Mouse (Mus musculus) midbrain, postnatal 0 days (tissue): ENCODE results near the gene Pdzd11. TPM values are rescaled to one million over a fixed set of nuclear protein-coding genes. Genes with fewer than 3 reads are reported as not detected.

Source experiments
- ATAC-seq: fragments of 200-750 bp; cut with Nextera tagmentation; 2 replicates; pipeline ENCODE4 v1.8.0; 2017; ENCODE audit warnings: moderate number of reproducible peaks, mild to moderate bottlenecking, moderate TSS enrichment, moderate library complexity; ENCODE audit not compliant: low FRiP score
- DNase-seq: peaks from one replicate; pipeline ENCODE4 v3.0.0-alpha.2; 2015; ENCODE audit warnings: low spot score
- H3K27ac ChIP-seq: fragments of 300-500 bp; sonication (generic); 2 replicates; pipeline ENCODE4 v1.5.1; 2014; ENCODE audit warnings: low read depth, mild to moderate bottlenecking, low read length, mixed read lengths
- H3K27me3 ChIP-seq: fragments of 300-500 bp; sonication (generic); 2 replicates; pipeline ENCODE4 v1.6.1; 2014; ENCODE audit warnings: low read length, control low read depth, mixed read lengths; ENCODE audit not compliant: insufficient read depth
- H3K36me3 ChIP-seq: fragments of 300-500 bp; sonication (generic); 2 replicates; pipeline ENCODE4 v1.6.1; 2014; ENCODE audit warnings: low read length, control low read depth, mixed read lengths; ENCODE audit not compliant: insufficient read depth
- H3K4me1 ChIP-seq: fragments of 300-500 bp; sonication (generic); 2 replicates; pipeline ENCODE4 v1.6.1; 2014; ENCODE audit warnings: mild to moderate bottlenecking, control low read depth, antibody characterized with exemption, low read length, mixed read lengths; ENCODE audit not compliant: insufficient read depth
- H3K4me2 ChIP-seq: fragments of 300-500 bp; sonication (generic); 2 replicates; pipeline ENCODE4 v1.6.1; 2014; ENCODE audit warnings: low read depth, mild to moderate bottlenecking, low read length, mixed read lengths; ENCODE audit not compliant: poor library complexity, severe bottlenecking
- H3K4me3 ChIP-seq: fragments of 300-500 bp; sonication (generic); 2 replicates; pipeline ENCODE4 v1.5.1; 2014; ENCODE audit warnings: low read depth, mild to moderate bottlenecking, low read length, moderate library complexity
- H3K9ac ChIP-seq: fragments of 300-500 bp; sonication (generic); replicated peaks from 2 replicates; pipeline ENCODE4 v1.6.1; 2014; ENCODE audit warnings: mild to moderate bottlenecking, low read length, moderate library complexity, mixed read lengths; ENCODE audit not compliant: poor library complexity, severe bottlenecking
- H3K9me3 ChIP-seq: fragments of 300-500 bp; sonication (generic); 2 replicates; pipeline ENCODE4 v1.6.1; 2016; ENCODE audit warnings: low read length, control low read depth
- CTCF ChIP-seq: IDR thresholded peaks from 2 replicates; pipeline ENCODE4 v1.5.1; 2016; ENCODE audit warnings: antibody characterized with exemption, mild to moderate bottlenecking
- WGBS: fragments of 180-500 bp; shearing (Covaris S2); extraction: QIAGEN DNeasy Blood & Tissue Kit; methylation state at CpG from one replicate; pipeline ENCODE4 v1.1.7; 2014; 5-methylcytosine and 5-hydroxymethylcytosine counted together
- polyA plus RNA-seq: library from polyadenylated mRNA; unstranded; fragments of >200 nt; fragmentation: Nextera tagmentation; extraction: Ambion mirVana; gene quantifications from 2 replicates; pipeline ENCODE4 v1.2.1, GENCODE M21; 2015
- total RNA-seq: library from RNA; depleted of rRNA; stranded (reverse); fragments of >200 nt; gene quantifications from 2 replicates; pipeline ENCODE4 v1.2.3, GENCODE M21; 2014; rRNA removed

The Pdzd11 gene
- total RNA-seq (25.3 and 27.7 TPM in 2 replicates), polyA plus RNA-seq (68.9 and 76.1 TPM in 2 replicates)

GRCm38 (mm10) chrX:100625802-100626793 is at the start of gene Pdzd11:
Gene Pdzd11, minus strand, starts transcription at chrX:100626568.
- peak within 1 kb of the TSS; percentile 48 for H3K4me3 ChIP-seq
- H3K27me3 ChIP-seq: no peaks in the 10 kb centered on the region
- H3K9me3 ChIP-seq: no peaks in the 10 kb centered on the region
- peak; percentile 97 for DNase-seq
- H3K4me1 ChIP-seq: no peaks in the 10 kb centered on the region
- no peak for TF ChIP-seq CTCF
- 0 out of 2 replicates have a peak, but pooled peaks cover 3% of the 10 kb centered on the region for H3K36me3 ChIP-seq
- peak within 1 kb of the TSS; percentile 43; the same call in 1 of the 2 replicates for H3K27ac ChIP-seq
- peak within 1 kb of the TSS; percentile 87 for H3K4me2 ChIP-seq
- WGBS: 22% methylated on average over 62 of the region's 62 CpGs
- peak within 1 kb of the TSS; percentile 52; the same call in 1 of the 2 replicates for H3K9ac ChIP-seq
- peak; percentile 100 for ATAC-seq

DNA sequence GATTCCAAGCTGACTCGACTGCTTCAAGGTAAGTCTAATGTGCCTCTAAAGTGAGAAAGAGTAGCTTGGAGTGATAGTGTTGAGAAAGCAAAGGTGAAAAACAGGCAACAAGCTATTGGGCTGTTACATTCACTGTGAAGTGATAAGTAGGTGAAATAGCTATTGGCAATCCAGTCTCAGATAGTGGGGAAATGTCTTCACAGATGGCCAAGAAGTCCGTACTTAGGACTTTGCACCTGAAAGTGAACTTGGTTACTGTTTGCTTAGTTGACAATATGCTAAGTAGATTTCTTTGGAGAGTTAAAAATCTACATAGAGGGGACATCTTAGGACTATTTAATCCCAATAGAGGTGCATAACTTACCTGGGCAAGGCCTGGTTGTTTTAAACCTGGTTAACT is 38.5 kb upstream of the Pdzd11 start:
- Histone ChIP-seq H3K36me3 (no peaks in the 10 kb centered on the region), H3K4me1 (no peaks in the 10 kb centered on the region), H3K27me3 (no peaks in the 10 kb centered on the region; the same call in 1 of the 2 replicates), H3K27ac (no peak overlapping the region), H3K9me3 (no peaks in the 10 kb centered on the region), H3K9ac (no peak overlapping the region), H3K4me3 (no peak overlapping the region), H3K4me2 (no peak overlapping the region)
- DNase-seq (no peak), ATAC-seq (no peak)
- no peak for TF ChIP-seq CTCF
- 92% methylated on average over 2 of the region's 2 CpGs for WGBS

DNA sequence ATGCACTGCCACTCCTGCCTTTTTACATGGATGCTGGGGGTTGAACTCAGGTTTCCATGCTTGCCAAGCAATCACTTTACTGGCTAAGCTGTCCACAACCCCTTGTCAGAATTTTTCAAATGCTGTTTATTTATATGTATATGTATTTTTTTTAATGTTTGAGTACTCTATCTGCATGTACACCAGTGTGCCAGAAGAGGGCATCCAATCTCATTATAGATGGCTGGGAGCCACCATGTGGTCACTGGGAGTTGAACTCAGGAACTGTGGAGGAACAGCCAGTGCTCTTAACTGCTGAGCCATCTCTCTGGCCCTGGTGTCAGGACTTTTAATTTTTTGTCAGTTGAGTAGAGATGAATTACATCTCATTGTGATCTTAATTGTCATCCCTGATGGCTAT is 26.5 kb upstream of the Pdzd11 start:
- no peak overlapping the region for H3K27ac ChIP-seq
- no peak overlapping the region for H3K4me2 ChIP-seq
- H3K36me3 ChIP-seq: no peaks in the 10 kb centered on the region
- no peaks in the 10 kb centered on the region for H3K9me3 ChIP-seq
- H3K9ac ChIP-seq: no peak overlapping the region
- peak; percentile 24 for TF ChIP-seq CTCF
- H3K4me3 ChIP-seq: no peak overlapping the region
- ATAC-seq (no peak), DNase-seq (no peak)
- no peaks in the 10 kb centered on the region for H3K27me3 ChIP-seq
- no peaks in the 10 kb centered on the region for H3K4me1 ChIP-seq

DNA sequence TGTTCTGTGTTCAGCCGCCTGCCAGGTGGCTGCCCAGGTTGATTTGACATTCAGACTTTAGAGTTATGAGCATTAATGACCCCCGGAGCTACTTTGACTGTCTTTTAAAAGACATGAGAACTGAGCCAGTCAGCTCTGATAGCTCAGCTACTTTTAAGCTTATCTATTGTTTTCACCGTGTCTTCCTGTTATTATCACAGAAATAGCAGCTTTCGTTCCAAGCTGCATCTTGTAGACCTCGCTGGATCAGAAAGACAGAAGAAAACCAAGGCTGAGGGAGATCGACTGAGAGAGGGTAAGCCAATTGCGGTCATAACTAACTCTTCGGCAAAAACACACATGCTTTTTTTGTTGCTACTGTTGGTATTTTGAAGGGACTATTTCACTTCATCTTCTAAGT is 12.1 kb upstream of the Pdzd11 start:
- H3K27me3 ChIP-seq: no peaks in the 10 kb centered on the region
- no peaks in the 10 kb centered on the region for H3K4me1 ChIP-seq
- no peak for DNase-seq
- no peak overlapping the region for H3K27ac ChIP-seq
- no peak for TF ChIP-seq CTCF
- no peak overlapping the region for H3K4me3 ChIP-seq
- no peaks in the 10 kb centered on the region for H3K36me3 ChIP-seq
- H3K9me3 ChIP-seq: no peaks in the 10 kb centered on the region
- 91% methylated on average over 8 of the region's 8 CpGs for WGBS
- no peak for ATAC-seq
- no peak overlapping the region for H3K9ac ChIP-seq
- no peak overlapping the region for H3K4me2 ChIP-seq

DNA sequence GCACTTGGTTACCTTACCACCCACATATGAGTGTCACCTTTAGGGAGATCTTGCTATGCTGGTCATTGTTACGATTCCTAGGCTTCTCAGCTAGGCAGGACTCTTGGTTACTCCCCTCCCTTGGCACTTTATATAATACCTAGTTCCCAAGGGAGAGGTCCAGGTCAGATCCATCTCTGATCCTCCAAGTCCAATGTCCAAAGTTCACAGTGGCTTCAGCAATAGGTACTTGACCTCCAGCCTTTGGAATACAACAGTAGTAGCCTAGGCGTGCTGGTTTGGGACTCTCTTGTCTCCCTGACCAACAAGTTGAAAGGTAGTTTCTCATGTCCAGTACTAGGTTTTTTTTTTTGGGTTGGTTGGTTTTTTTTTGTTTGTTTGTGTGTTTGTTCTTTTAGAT is 2.7 kb upstream of the Pdzd11 start:
- no peak for TF ChIP-seq CTCF
- Histone ChIP-seq H3K4me1 (no peaks in the 10 kb centered on the region), H3K9ac (no peak overlapping the region), H3K4me2 (no peak overlapping the region), H3K27me3 (no peaks in the 10 kb centered on the region), H3K36me3 (no peaks in the 10 kb centered on the region), H3K27ac (no peak overlapping the region), H3K9me3 (no peaks in the 10 kb centered on the region), H3K4me3 (no peak overlapping the region)
- 89% methylated on average over 2 of the region's 2 CpGs for WGBS
- DNase-seq: no peak
- no peak for ATAC-seq

DNA sequence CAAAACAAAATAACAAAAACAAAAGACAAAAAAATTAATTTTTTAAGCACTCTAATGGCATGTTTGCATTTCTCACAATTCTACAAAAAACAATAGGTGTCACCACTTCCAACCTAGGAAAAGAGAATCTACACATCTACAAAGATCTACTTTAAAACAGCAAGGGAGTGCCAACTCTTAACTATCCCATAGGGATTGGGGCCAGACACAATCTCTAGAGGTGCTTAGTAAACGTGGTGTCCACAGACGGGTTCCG is 894 bp downstream of the Pdzd11 start, which contains the start of gene Kif4:
Gene Kif4 (plus strand): TSS at position 192 of the 256 bp plus-strand sequence.
- no peaks in the 10 kb centered on the region for H3K4me1 ChIP-seq
- H3K9ac ChIP-seq: peak within 1 kb of the TSS; percentile 52; the same call in 1 of the 2 replicates
- ATAC-seq (no peak), DNase-seq (no peak)
- peak within 1 kb of the TSS; percentile 43; the same call in 1 of the 2 replicates for H3K27ac ChIP-seq
- no peaks in the 10 kb centered on the region for H3K9me3 ChIP-seq
- 13% methylated on average over 3 of the region's 3 CpGs for WGBS
- no peaks in the 10 kb centered on the region for H3K27me3 ChIP-seq
- H3K4me2 ChIP-seq: peak within 1 kb of the TSS; percentile 87
- 0 out of 2 replicates have a peak, but pooled peaks cover 3% of the 10 kb centered on the region for H3K36me3 ChIP-seq
- H3K4me3 ChIP-seq: peak within 1 kb of the TSS; percentile 48
- TF ChIP-seq CTCF: no peak
